Mouse (Mus musculus): ENCODE results near the gene Kcnk3. TPM values are rescaled to one million over a fixed set of nuclear protein-coding genes. Genes with fewer than 3 reads are reported as not detected.

The Kcnk3 gene
- polyA plus RNA-seq, 1 experiment from 2014 or later: 0.13 TPM

DNA sequence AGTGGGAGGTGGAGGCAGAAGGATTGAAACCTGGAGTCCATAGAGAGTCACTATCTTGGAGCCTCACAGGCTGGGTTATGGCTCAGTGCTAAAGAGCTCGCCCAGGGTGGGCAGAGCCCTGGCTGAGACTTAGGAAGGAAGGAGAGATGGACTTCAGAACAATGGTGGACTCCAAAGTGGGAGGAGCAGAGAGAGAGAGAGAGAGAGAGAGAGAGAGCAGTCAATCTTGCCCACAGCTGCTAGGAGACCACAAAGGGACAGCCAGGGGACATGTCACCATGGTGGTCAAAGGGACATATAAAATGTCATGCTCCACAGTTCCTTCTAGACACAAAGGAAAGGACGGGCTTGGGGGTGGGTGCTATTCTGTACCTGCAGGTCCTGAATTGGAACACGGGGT, 15.3 kb downstream of the Kcnk3 start:
- Histone ChIP-seq H3K36me3 (no peaks in the 10 kb centered on the region), H3K4me1 (replicated peaks) (no peaks in the 10 kb centered on the region), H3K9ac (no peak overlapping the region), H3K4me2 (no peak overlapping the region), H3K9me3 (replicated peaks) (no peaks in the 10 kb centered on the region), H3K4me3 (replicated peaks) (no peak overlapping the region), H3K27ac (no peak overlapping the region), H3K27me3 (peaks cover 4% of the 10 kb centered on the region)
- no peak for ATAC-seq (ENCODE audit: low read depth)
- no peak for DNase-seq
- WGBS (ENCODE audit: insufficient replicate concordance): 38% methylated on average over 3 of the region's 3 CpGs

DNA sequence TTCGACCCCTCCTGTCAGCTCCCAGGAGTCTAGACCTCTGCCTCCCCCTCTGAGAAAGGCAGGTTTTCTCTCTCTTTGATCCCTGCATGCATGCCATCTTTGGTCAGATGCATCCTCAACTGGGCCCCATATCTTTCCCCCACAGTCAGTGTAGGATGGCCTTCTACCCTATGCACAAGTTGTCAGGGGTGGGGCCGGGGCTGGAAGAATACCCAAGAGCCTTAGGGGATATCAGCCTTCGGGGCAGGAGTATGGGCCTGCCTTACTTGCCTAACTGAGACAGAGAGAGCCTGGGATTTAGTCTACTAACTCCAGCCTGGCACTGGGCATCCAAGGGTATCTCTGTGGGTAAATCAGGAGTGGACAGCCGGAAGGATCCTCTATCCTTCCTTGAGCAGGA, 16.0 kb downstream of the Kcnk3 start:
- Histone ChIP-seq H3K27me3 (peaks cover 4% of the 10 kb centered on the region), H3K27ac (no peak overlapping the region), H3K9me3 (replicated peaks) (no peaks in the 10 kb centered on the region), H3K36me3 (no peaks in the 10 kb centered on the region), H3K4me3 (replicated peaks) (no peak overlapping the region), H3K4me1 (replicated peaks) (no peaks in the 10 kb centered on the region), H3K4me2 (no peak overlapping the region), H3K9ac (no peak overlapping the region)
- WGBS (ENCODE audit: insufficient replicate concordance): 54% methylated on average over 4 of the region's 4 CpGs
- ATAC-seq (ENCODE audit: low read depth) (no peak), DNase-seq (no peak)

DNA sequence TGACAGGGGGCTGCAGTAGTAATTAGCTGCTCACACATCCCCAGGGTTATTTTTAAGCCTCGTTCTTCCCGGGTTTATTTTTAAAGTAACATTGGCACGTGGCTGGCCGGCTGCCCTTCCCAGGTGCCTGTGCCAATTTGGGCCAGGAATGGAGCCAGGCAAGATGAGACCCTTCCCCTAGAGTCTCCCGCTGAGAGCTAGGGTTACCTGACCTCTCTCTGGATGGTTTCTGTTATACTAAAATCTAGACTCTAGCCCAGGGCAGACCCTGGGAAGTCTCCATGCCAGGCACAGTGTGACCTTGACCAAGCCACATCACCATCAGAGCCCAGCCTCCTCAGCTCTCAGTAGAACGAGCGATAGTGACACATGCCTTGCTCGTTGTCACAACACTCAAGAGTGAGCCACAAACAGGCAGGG, 16.8 kb downstream of the Kcnk3 start:
- no peak overlapping the region for H3K4me3 ChIP-seq (replicated peaks)
- no peak overlapping the region for H3K4me2 ChIP-seq
- DNase-seq (no peak), ATAC-seq (ENCODE audit: low read depth) (no peak)
- WGBS (ENCODE audit: insufficient replicate concordance): 68% methylated on average over 8 of the region's 8 CpGs
- no peak overlapping the region for H3K27ac ChIP-seq
- no peaks in the 10 kb centered on the region for H3K36me3 ChIP-seq
- no peaks in the 10 kb centered on the region for H3K4me1 ChIP-seq (replicated peaks)
- no peak overlapping the region for H3K9ac ChIP-seq
- no peaks in the 10 kb centered on the region for H3K9me3 ChIP-seq (replicated peaks)
- peaks cover 4% of the 10 kb centered on the region for H3K27me3 ChIP-seq

DNA sequence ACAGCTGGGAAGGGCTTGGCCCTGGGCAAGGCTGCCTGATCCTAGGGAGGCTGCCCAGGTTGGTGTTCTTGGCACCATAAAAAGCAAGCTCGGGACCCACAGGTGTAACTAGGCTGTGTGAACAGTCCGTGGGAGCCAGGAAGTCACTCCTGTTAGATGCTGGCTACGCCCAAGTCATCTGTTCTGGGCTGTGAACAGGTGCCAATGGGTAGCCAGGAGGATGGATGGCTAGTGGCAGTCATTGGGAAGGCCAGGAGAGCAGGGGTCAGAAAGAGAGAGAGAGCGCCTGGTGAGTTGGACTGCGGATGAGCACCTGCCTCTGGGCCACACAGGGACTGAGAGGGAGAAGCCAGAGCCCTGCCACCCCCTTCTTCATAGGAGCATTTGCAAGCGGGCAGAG, 17.7 kb downstream of the Kcnk3 start:
- H3K9me3 ChIP-seq (replicated peaks): no peaks in the 10 kb centered on the region

DNA sequence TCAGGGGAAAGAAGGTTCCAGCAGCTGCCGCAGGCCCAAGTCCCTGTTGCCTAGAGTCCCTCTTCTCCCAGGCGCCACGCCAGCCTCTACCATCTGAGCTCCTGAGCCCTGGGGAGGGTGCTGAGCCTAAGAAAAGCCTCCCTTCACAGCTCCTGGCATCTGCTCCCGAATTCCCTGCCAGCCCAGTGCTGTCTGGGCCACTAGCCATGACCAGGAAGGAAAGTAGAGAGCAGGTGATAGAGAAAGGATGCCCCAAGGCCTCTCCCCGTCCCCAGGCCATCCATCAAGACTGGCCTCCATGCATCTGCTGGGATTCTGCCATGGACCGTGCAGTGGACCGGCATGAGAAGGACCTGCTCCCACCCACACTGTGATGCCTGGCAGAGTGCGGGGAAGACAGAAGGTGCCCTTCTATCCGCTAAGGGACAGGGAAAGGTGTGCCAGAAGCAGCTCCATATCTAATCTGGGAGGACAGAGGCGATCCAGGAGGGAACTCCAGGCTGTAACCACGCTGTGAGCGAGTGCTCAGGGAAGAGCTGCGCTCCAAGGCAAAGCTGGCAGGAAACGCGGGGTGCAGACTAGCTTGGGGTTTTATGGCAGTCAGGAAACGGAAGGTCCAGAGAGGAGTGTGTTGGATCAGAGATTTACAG, 18.6 kb downstream of the Kcnk3 start:
- no peak overlapping the region for H3K27ac ChIP-seq
- H3K4me3 ChIP-seq (replicated peaks): no peak overlapping the region
- no peaks in the 10 kb centered on the region for H3K9me3 ChIP-seq (replicated peaks)
- H3K27me3 ChIP-seq: no peaks in the 10 kb centered on the region; the same call in 1 of the 2 replicates
- no peak overlapping the region for H3K9ac ChIP-seq
- DNase-seq (no peak), ATAC-seq (ENCODE audit: low read depth) (no peak)
- H3K4me2 ChIP-seq: no peak overlapping the region
- WGBS (ENCODE audit: insufficient replicate concordance): 49% methylated on average over 16 of the region's 16 CpGs
- no peaks in the 10 kb centered on the region for H3K36me3 ChIP-seq
- no peaks in the 10 kb centered on the region for H3K4me1 ChIP-seq (replicated peaks)

More for the DNA sequence above, 17.7 kb downstream of the Kcnk3 start:
- Histone ChIP-seq H3K4me3 (replicated peaks) (no peak overlapping the region), H3K27ac (no peak overlapping the region), H3K9ac (no peak overlapping the region), H3K4me2 (no peak overlapping the region), H3K27me3 (no peaks in the 10 kb centered on the region; the same call in 1 of the 2 replicates), H3K4me1 (replicated peaks) (no peaks in the 10 kb centered on the region), H3K36me3 (no peaks in the 10 kb centered on the region)
- DNase-seq (no peak), ATAC-seq (ENCODE audit: low read depth) (no peak)
- WGBS (ENCODE audit: insufficient replicate concordance): 61% methylated on average over 6 of the region's 6 CpGs

DNA sequence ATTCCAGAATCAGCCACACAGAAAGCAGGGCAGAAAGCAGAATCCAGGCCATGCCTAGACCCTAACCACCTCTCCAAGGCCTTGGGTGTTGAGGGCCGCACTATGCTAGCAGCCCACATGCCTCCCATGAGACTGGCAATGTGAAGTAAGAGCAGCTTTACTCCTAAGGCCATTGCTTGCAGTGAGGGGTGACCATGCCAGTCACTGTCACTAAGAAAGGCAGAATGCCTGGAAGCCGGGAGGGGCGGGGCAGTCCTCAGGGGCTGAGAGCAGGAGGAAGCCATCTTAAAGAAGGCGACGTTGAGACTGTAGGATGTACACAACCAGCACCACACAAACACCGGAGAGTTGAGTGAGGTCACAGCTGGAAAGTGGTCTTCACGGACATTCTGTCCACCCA, 21.1 kb downstream of the Kcnk3 start:
- WGBS (ENCODE audit: insufficient replicate concordance): 72% methylated on average over 7 of the region's 7 CpGs
- peaks cover 3% of the 10 kb centered on the region for H3K4me1 ChIP-seq (replicated peaks)

DNA sequence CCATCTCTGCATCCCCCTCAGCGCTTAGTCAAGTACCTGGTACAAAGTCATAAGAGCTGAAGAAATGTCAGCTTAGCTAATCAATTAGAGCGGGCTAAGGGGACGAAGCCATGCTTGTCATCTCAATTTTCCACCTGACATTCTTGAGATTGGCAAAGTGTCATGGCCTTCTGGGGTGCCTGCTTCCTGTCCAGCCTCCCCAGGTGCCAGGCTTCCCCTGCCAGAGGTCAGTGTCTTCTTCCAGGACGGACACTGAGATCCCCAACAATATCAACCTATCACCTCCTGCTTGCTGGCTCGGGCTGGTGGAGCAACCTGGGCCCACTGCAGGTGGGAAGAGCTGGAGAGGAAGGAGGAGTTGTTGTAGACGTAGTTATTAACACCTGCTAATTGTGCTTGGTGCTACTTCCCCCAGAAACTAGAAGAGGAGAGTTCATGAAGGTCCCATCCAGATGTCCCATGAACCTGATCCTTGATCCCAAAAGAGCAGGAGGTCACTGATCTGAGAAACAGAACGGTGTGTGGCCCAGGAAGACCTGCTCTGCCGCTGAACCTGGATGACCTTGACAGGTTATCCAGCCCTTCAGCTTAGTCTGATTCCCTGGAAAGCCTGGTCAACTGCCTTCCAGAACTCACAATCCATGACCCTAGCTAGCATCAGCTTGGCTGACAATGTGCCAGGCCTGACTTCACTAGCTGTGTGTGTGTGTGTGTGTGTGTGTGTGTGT, 22.1 kb downstream of the Kcnk3 start:
- WGBS (ENCODE audit: insufficient replicate concordance): 58% methylated on average over 8 of the region's 8 CpGs
- no peaks in the 10 kb centered on the region for H3K9me3 ChIP-seq (replicated peaks)
- H3K27ac ChIP-seq: no peak overlapping the region
- no peak overlapping the region for H3K4me2 ChIP-seq
- ATAC-seq (ENCODE audit: low read depth): no peak
- H3K4me3 ChIP-seq (replicated peaks): no peak overlapping the region
- no peak for DNase-seq
- peaks cover 2% of the 10 kb centered on the region; the same call in 1 of the 2 replicates for H3K27me3 ChIP-seq
- H3K9ac ChIP-seq: no peak overlapping the region
- H3K36me3 ChIP-seq: no peaks in the 10 kb centered on the region
- H3K4me1 ChIP-seq (replicated peaks): peaks cover 13% of the 10 kb centered on the region

More for the DNA sequence above, 21.1 kb downstream of the Kcnk3 start:
- no peak overlapping the region for H3K4me2 ChIP-seq
- H3K27me3 ChIP-seq: no peaks in the 10 kb centered on the region; the same call in 1 of the 2 replicates
- H3K4me3 ChIP-seq (replicated peaks): no peak overlapping the region
- DNase-seq: no peak
- no peak for ATAC-seq (ENCODE audit: low read depth)
- H3K36me3 ChIP-seq: no peaks in the 10 kb centered on the region
- no peak overlapping the region for H3K9ac ChIP-seq
- no peaks in the 10 kb centered on the region for H3K9me3 ChIP-seq (replicated peaks)
- H3K27ac ChIP-seq: no peak overlapping the region

DNA sequence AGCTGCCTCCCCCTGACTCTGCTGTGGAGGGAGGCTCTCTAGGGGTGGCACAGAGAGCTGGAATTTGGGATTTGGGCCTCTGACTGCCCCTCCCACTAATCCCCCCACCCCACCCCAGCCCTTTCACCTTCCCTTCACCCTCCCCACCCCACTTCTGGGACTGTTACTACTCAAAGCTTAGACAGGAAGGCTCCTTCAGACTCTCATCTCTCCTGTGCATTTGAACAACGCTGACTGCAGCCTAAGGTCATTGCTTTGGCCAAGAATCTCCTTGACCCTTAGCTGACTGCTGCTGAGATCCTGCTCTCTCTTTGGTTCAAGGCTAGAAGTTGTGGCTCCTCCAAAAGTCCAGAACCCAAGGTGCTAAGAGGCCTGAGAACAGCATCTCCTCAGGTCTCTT, 23.1 kb downstream of the Kcnk3 start:
- H3K4me1 ChIP-seq (replicated peaks): peaks cover 16% of the 10 kb centered on the region
- no peaks in the 10 kb centered on the region for H3K9me3 ChIP-seq (replicated peaks)
- H3K27me3 ChIP-seq: peaks cover 5% of the 10 kb centered on the region; the same call in 1 of the 2 replicates
- no peak for DNase-seq
- WGBS (ENCODE audit: insufficient replicate concordance): 61% methylated on average over 1 of the region's 1 CpGs
- no peak overlapping the region for H3K27ac ChIP-seq
- H3K36me3 ChIP-seq: no peaks in the 10 kb centered on the region
- no peak overlapping the region for H3K4me2 ChIP-seq
- H3K9ac ChIP-seq: no peak overlapping the region
- no peak for ATAC-seq (ENCODE audit: low read depth)
- H3K4me3 ChIP-seq (replicated peaks): no peak overlapping the region

DNA sequence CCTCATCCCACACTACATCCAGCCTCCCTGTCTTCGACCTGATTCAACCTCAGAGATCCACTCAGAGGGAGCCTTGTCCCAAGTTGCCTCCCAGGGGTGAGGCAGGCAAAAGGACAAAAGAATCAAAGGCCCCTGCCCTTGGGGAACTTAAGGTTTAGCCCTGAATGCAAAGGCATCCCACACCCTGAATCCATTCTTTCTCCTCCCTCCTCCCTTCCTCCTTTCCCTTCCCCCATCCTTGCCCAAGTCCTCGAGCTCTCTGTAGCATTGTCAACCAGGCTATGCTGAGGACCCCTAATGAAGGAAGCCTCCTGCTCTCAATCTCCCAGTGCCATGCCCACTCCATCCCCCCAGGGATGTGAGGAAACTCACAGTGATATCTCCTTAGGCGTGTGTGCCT, 23.7 kb downstream of the Kcnk3 start:
- H3K4me1 ChIP-seq (replicated peaks): peaks cover 18% of the 10 kb centered on the region
- WGBS (ENCODE audit: insufficient replicate concordance): 32% methylated on average over 3 of the region's 3 CpGs

DNA sequence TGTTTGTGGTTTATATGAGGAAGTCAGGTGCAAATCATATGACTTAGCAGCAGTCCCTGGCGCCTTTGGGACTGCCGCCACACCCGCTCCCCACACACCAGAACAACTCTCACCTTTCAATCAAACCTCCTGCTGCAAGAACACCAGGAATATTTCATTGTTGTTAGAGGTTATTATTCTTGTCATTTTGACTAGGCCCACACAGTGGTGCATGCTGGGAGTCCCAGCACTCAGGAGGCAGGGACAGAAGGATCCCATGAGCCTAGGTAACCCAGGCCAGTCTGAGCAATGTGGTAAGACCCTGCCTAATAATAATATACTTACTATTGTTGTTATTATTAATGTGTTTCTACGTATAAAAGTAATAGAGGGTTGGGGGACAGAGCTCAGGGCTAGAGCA, 24.6 kb downstream of the Kcnk3 start:
- WGBS (ENCODE audit: insufficient replicate concordance): 58% methylated on average over 4 of the region's 4 CpGs
- DNase-seq: no peak
- H3K4me3 ChIP-seq (replicated peaks): no peak overlapping the region
- no peak for ATAC-seq (ENCODE audit: low read depth)
- 0 out of 2 replicates have a peak, but pooled peaks cover 5% of the 10 kb centered on the region for H3K27me3 ChIP-seq
- no peaks in the 10 kb centered on the region for H3K36me3 ChIP-seq
- no peak overlapping the region for H3K27ac ChIP-seq
- H3K4me1 ChIP-seq (replicated peaks): peaks cover 20% of the 10 kb centered on the region
- no peaks in the 10 kb centered on the region for H3K9me3 ChIP-seq (replicated peaks)
- H3K9ac ChIP-seq: no peak overlapping the region
- H3K4me2 ChIP-seq: no peak overlapping the region

More for the DNA sequence above, 23.7 kb downstream of the Kcnk3 start:
- H3K4me3 ChIP-seq (replicated peaks): no peak overlapping the region
- no peak for DNase-seq
- H3K27me3 ChIP-seq: 0 out of 2 replicates have a peak, but pooled peaks cover 5% of the 10 kb centered on the region
- no peaks in the 10 kb centered on the region for H3K9me3 ChIP-seq (replicated peaks)
- H3K36me3 ChIP-seq: no peaks in the 10 kb centered on the region
- no peak overlapping the region for H3K4me2 ChIP-seq
- H3K9ac ChIP-seq: no peak overlapping the region
- ATAC-seq (ENCODE audit: low read depth): no peak
- no peak overlapping the region for H3K27ac ChIP-seq

DNA sequence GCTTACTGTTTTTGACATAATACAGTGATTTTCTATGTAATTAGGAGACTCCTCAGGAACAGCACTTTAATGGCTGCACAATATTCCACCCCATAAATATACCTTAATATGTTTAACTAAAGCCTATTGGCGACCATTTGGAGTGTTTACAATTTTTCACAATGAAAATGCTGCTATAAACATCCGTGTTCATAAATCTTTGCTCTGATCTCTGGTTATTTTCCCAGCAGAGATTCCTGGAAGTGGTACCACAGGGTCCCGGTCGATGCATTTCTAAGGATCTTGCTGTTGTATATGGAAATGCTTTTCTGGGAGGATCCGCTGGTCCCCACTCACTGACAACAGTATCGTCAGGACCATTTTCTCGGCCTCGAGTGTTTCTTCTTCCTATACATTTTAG, 25.3 kb downstream of the Kcnk3 start:
- 0 out of 2 replicates have a peak, but pooled peaks cover 5% of the 10 kb centered on the region for H3K27me3 ChIP-seq
- H3K4me1 ChIP-seq (replicated peaks): peaks cover 26% of the 10 kb centered on the region
- no peaks in the 10 kb centered on the region for H3K36me3 ChIP-seq
- 65% methylated on average over 8 of the region's 8 CpGs for WGBS (ENCODE audit: insufficient replicate concordance)
- DNase-seq: no peak
- H3K9me3 ChIP-seq (replicated peaks): no peaks in the 10 kb centered on the region
- H3K4me3 ChIP-seq (replicated peaks): no peak overlapping the region
- no peak overlapping the region for H3K4me2 ChIP-seq
- H3K27ac ChIP-seq: no peak overlapping the region
- no peak overlapping the region for H3K9ac ChIP-seq
- no peak for ATAC-seq (ENCODE audit: low read depth)

Data from liver, embryonic 13.5 days (tissue).